Mouse (Mus musculus) CH12.LX (cell line): Measurements from ENCODE around the gene Pip5kl1. TPM values are rescaled to one million over a fixed set of nuclear protein-coding genes. Genes with fewer than 3 reads are reported as not detected.

Experiments
- DNase-seq: peaks from one replicate; pipeline ENCODE4 v3.0.0-alpha.2; 2013; ENCODE audit errors: extremely low read depth
- H3K27ac ChIP-seq: 2 replicates; pipeline ENCODE4 v1.5.1; 2012; ENCODE audit warnings: low read depth, mild to moderate bottlenecking, control low read depth, moderate library complexity; ENCODE audit not compliant: insufficient read depth
- H3K27me3 ChIP-seq: replicated peaks from 2 replicates; pipeline ENCODE3; 2012; ENCODE audit warnings: inconsistent platforms
- H3K36me3 ChIP-seq, 2 experiments: replicated peaks in 1 of 2; 2 replicates each; pipeline versions ENCODE3 to v1.6.1; 2012; ENCODE audit warnings: inconsistent platforms in 1 of 2, low read length in 1 of 2, mild to moderate bottlenecking in 1 of 2, mixed read lengths in 1 of 2, moderate library complexity in 1 of 2; ENCODE audit not compliant: control insufficient read depth in 1 of 2, insufficient read depth in 1 of 2
- H3K4me1 ChIP-seq, 2 experiments: 2 replicates each; pipeline ENCODE4 v1.6.1; 2012; ENCODE audit warnings: inconsistent platforms in 1 of 2, moderate library complexity in 1 of 2; ENCODE audit not compliant: insufficient read depth in 2 of 2, control insufficient read depth in 1 of 2
- H3K4me2 ChIP-seq: 2 replicates; pipeline ENCODE4 v1.6.1; 2012; ENCODE audit warnings: low read depth, mild to moderate bottlenecking, control low read depth; ENCODE audit not compliant: poor library complexity, insufficient read depth, severe bottlenecking
- H3K4me3 ChIP-seq, 3 experiments: fragments of 150-350 bp in 1 of 3; sonication (generic) in 1 of 3; replicated peaks in 1 of 3; 2 replicates each; pipeline versions ENCODE3 to v1.5.1; 2011 to 2012; ENCODE audit warnings: low read depth in 2 of 3, low read length in 2 of 3, mild to moderate bottlenecking in 2 of 3, moderate library complexity in 2 of 3, control low read depth in 1 of 3, improper control_type of control experiment in 1 of 3, inconsistent platforms in 1 of 3, mixed read lengths in 1 of 3; ENCODE audit not compliant: poor library complexity in 1 of 3
- H3K79me2 ChIP-seq: replicated peaks from 2 replicates; pipeline ENCODE4 v1.6.1; 2012; ENCODE audit warnings: mild to moderate bottlenecking, moderate library complexity; ENCODE audit not compliant: control insufficient read depth, poor library complexity, insufficient read depth, severe bottlenecking; ENCODE audit errors: extremely low read depth
- H3K9ac ChIP-seq: 2 replicates; pipeline ENCODE4 v1.6.1; 2012; ENCODE audit warnings: low read depth, mild to moderate bottlenecking, control low read depth, moderate library complexity; ENCODE audit not compliant: insufficient read depth
- H3K9me3 ChIP-seq: replicated peaks from 2 replicates; pipeline ENCODE3; 2012; ENCODE audit warnings: low read length, inconsistent platforms, mixed read lengths
- BHLHE40 ChIP-seq: IDR thresholded peaks from 2 replicates; pipeline ENCODE4 v1.6.1; 2011; ENCODE audit warnings: mild to moderate bottlenecking, low read depth, low read length, improper control_type of control experiment
- CHD1 ChIP-seq: IDR thresholded peaks from 2 replicates; pipeline ENCODE4 v1.6.1; 2012; ENCODE audit warnings: low read depth, low read length, improper control_type of control experiment, inconsistent platforms
- CHD2 ChIP-seq: IDR thresholded peaks from 2 replicates; pipeline ENCODE4 v1.6.1; 2011; ENCODE audit warnings: low read length, improper control_type of control experiment
- ELF1 ChIP-seq: IDR thresholded peaks from 2 replicates; pipeline ENCODE4 v1.6.1; 2014; ENCODE audit warnings: low read depth, mild to moderate bottlenecking, inconsistent platforms, low read length, improper control_type of control experiment
- EP300 ChIP-seq: IDR thresholded peaks from 2 replicates; pipeline ENCODE4 v1.6.1; 2011; ENCODE audit warnings: low read length, improper control_type of control experiment
- GABPA ChIP-seq: IDR thresholded peaks from 2 replicates; pipeline ENCODE4 v1.6.1; 2012; ENCODE audit warnings: low read depth, low read length, improper control_type of control experiment, inconsistent platforms; ENCODE audit not compliant: insufficient replicate concordance
- KAT2A ChIP-seq: IDR thresholded peaks from 2 replicates; pipeline ENCODE4 v1.6.1; 2012; ENCODE audit warnings: low read length, improper control_type of control experiment, inconsistent platforms; ENCODE audit not compliant: insufficient replicate concordance
- MAX ChIP-seq: IDR thresholded peaks from 2 replicates; pipeline ENCODE4 v1.6.1; 2011; ENCODE audit warnings: low read length, improper control_type of control experiment
- MXI1 ChIP-seq: IDR thresholded peaks from 2 replicates; pipeline ENCODE4 v1.6.1; 2011; ENCODE audit warnings: mild to moderate bottlenecking, low read depth, low read length, improper control_type of control experiment
- NELFE ChIP-seq: IDR thresholded peaks from 2 replicates; pipeline ENCODE4 v1.6.1; 2011; ENCODE audit warnings: low read depth, low read length, improper control_type of control experiment
- NRF1 ChIP-seq: IDR thresholded peaks from 2 replicates; pipeline ENCODE4 v1.6.1; 2014; ENCODE audit warnings: low read depth, mild to moderate bottlenecking, inconsistent platforms, low read length, improper control_type of control experiment, moderate library complexity
- PAX5 ChIP-seq: IDR thresholded peaks from 2 replicates; pipeline ENCODE4 v1.6.1; 2012; ENCODE audit warnings: low read length, inconsistent platforms, mixed read lengths
- RAD21 ChIP-seq: IDR thresholded peaks from 2 replicates; pipeline ENCODE4 v1.6.1; 2011; ENCODE audit warnings: low read depth, mild to moderate bottlenecking, low read length, improper control_type of control experiment, moderate library complexity
- RCOR1 ChIP-seq: conservative IDR thresholded peaks from 2 replicates; pipeline ENCODE4 v1.6.1; 2012; ENCODE audit warnings: low read depth, mild to moderate bottlenecking, inconsistent platforms, low read length, improper control_type of control experiment
- TBP ChIP-seq: conservative IDR thresholded peaks from 2 replicates; pipeline ENCODE4 v1.6.1; 2011; ENCODE audit warnings: low read depth, low read length, improper control_type of control experiment
- UBTF ChIP-seq: IDR thresholded peaks from 2 replicates; pipeline ENCODE4 v1.6.1; 2012; ENCODE audit warnings: low read depth, mild to moderate bottlenecking, inconsistent platforms, low read length, improper control_type of control experiment, moderate library complexity
- USF1 ChIP-seq: IDR thresholded peaks from 2 replicates; pipeline ENCODE4 v1.6.1; 2014; ENCODE audit warnings: low read depth, mild to moderate bottlenecking, inconsistent platforms, low read length, improper control_type of control experiment
- ZC3H11A ChIP-seq: IDR thresholded peaks from 2 replicates; pipeline ENCODE4 v1.6.1; 2012; ENCODE audit warnings: low read depth, mild to moderate bottlenecking, inconsistent platforms, low read length, improper control_type of control experiment
- ZKSCAN1 ChIP-seq: IDR thresholded peaks from 2 replicates; pipeline ENCODE4 v1.6.1; 2012; ENCODE audit warnings: low read depth, inconsistent platforms, low read length, improper control_type of control experiment, borderline replicate concordance
- ZMIZ1 ChIP-seq: IDR thresholded peaks from 2 replicates; pipeline ENCODE4 v1.6.1; 2012; ENCODE audit warnings: low read depth, mild to moderate bottlenecking, inconsistent platforms, low read length, improper control_type of control experiment
- ZNF384 ChIP-seq: IDR thresholded peaks from 2 replicates; pipeline ENCODE4 v1.6.1; 2012; ENCODE audit warnings: low read depth, low read length, improper control_type of control experiment, inconsistent platforms
- dilution Hi-C: fragments of 300-500 bp; cut with MboI; formaldehyde crosslinking; loops from 2 replicates; pipeline ENCODE4 v1.14.3; 2020; ENCODE audit warnings: low sequenced_read_pairs; ENCODE audit not compliant: extremely low pct_unique_long_range_greater_than_20kb, extremely low pct_ligation_motif_present
- in situ Hi-C: fragments of 300-500 bp; cut with MboI; formaldehyde crosslinking; loops from 3 replicates; pipeline ENCODE4 v1.14.3; 2019; ENCODE audit warnings: low sequenced_read_pairs, low pct_ligation_motif_present, low pct_unique_long_range_greater_than_20kb, mixed read lengths
- polyA plus RNA-seq: library from polyadenylated mRNA; unstranded; fragments of >175 nt; gene quantifications from 2 replicates; pipeline ENCODE4 v1.2.1, GENCODE M21; 2012; ENCODE audit warnings: low read depth; ENCODE audit not compliant: insufficient read length
- total RNA-seq, 2 experiments: library from RNA; depleted of rRNA; stranded (reverse); fragments of 300-350 nt in 1 of 2; fragments of >200 nt in 1 of 2; gene quantifications; 2 replicates each; pipeline ENCODE4 v1.2.3; 2012 to 2014

Pip5kl1 gene
- total and polyA plus RNA-seq, 3 experiments, result 0.28 to 0.64 (median 0.57) TPM

- dilution Hi-C loops, result no loop called here
- Histone ChIP-seq H3K27ac (no peak overlapping the region), H3K4me2 (no peak overlapping the region)
These were observed 46.3 kb downstream of the Pip5kl1 start for GRCm38 (mm10) chr2:32620682-32621516.

GRCm38 (mm10) chr2:32621517-32621859 lies 46.9 kb downstream of the Pip5kl1 start, which contains the start of gene Ak1:
Ak1 (plus strand) TSS chr2:32621758.
- TF ChIP-seq KAT2A (no peak), ZNF384 (no peak), ZC3H11A (no peak), GABPA (no peak), USF1 (no peak), MAX (no peak), ZMIZ1 (no peak), CHD1 (no peak), TBP (no peak), NRF1 (no peak), ZKSCAN1 (no peak), RCOR1 (no peak), UBTF (no peak), ELF1 (no peak), NELFE (no peak), CHD2 (no peak), PAX5 (no peak), RAD21 (no peak), BHLHE40 (no peak), MXI1 (no peak)
- no peak within 1 kb of the TSS for H3K9ac ChIP-seq

More at GRCm38 (mm10) chr2:32620682-32621516, 46.3 kb downstream of the Pip5kl1 start:
- no peaks in the 10 kb centered on the region for H3K79me2 ChIP-seq
- H3K36me3 ChIP-seq, result peaks cover 27 to 64% of the 10 kb centered on the region in 2 experiments
- no peak overlapping the region for H3K9ac ChIP-seq
- TF ChIP-seq KAT2A (no peak), EP300 (no peak)
- no peaks in the 10 kb centered on the region for H3K27me3 ChIP-seq
- H3K4me3 ChIP-seq, result no peak overlapping the region
- DNase-seq, result no peak
- H3K9me3 ChIP-seq, result peaks cover 7% of the 10 kb centered on the region
- in situ Hi-C loops, result no loop called here
- peaks cover under 1 to 16% of the 10 kb centered on the region in 2 experiments; a peak in 3 of 4 replicates for H3K4me1 ChIP-seq

More at GRCm38 (mm10) chr2:32621517-32621859, 46.9 kb downstream of the Pip5kl1 start, which contains the start of gene Ak1:
- Histone ChIP-seq H3K27ac (no peak within 1 kb of the TSS), H3K4me1 (peaks cover 6 to 22% of the 10 kb centered on the region in 2 experiments), H3K4me2 (no peak within 1 kb of the TSS), H3K27me3 (no peaks in the 10 kb centered on the region), H3K9me3 (peaks cover 7% of the 10 kb centered on the region), H3K79me2 (no peaks in the 10 kb centered on the region), H3K4me3 (no peak within 1 kb of the TSS), H3K36me3 (peaks cover 25 to 58% of the 10 kb centered on the region in 2 experiments)
- in situ Hi-C loops, result no loop called here
- dilution Hi-C loops, result no loop called here
- DNase-seq, result no peak
